Mouse (Mus musculus) heart, embryonic 11.5 days (tissue): ENCODE data around the gene Ehd4. TPM values are rescaled to one million over a fixed set of nuclear protein-coding genes. Genes with fewer than 3 reads are reported as not detected.

Experiments used
- ATAC-seq: fragments of 200-750 bp; cut with Nextera tagmentation; replicated peaks from 2 replicates; pipeline ENCODE4 v1.8.0; 2017; ENCODE audit warnings: moderate library complexity; ENCODE audit not compliant: insufficient number of reproducible peaks, low FRiP score, low TSS enrichment
- H3K27ac ChIP-seq: fragments of 300-500 bp; sonication (generic); 2 replicates; pipeline ENCODE4 v1.5.1; 2014; ENCODE audit warnings: mild to moderate bottlenecking, low read depth, low read length
- H3K27me3 ChIP-seq: fragments of 300-500 bp; sonication (generic); 2 replicates; pipeline ENCODE4 v1.6.1; 2014; ENCODE audit warnings: mild to moderate bottlenecking, low read length, mixed read lengths; ENCODE audit not compliant: control insufficient read depth, insufficient read depth
- H3K36me3 ChIP-seq: fragments of 300-500 bp; sonication (generic); 2 replicates; pipeline ENCODE4 v1.6.1; 2014; ENCODE audit warnings: mild to moderate bottlenecking, low read length, moderate library complexity, mixed read lengths; ENCODE audit not compliant: control insufficient read depth, insufficient read depth
- H3K4me1 ChIP-seq: fragments of 300-500 bp; sonication (generic); 2 replicates; pipeline ENCODE4 v1.6.1; 2014; ENCODE audit warnings: low read length; ENCODE audit not compliant: control insufficient read depth, insufficient read depth
- H3K4me2 ChIP-seq: fragments of 300-500 bp; sonication (generic); 2 replicates; pipeline ENCODE4 v1.6.1; 2014; ENCODE audit warnings: mild to moderate bottlenecking, moderate library complexity
- H3K4me3 ChIP-seq: fragments of 300-500 bp; sonication (generic); 2 replicates; pipeline ENCODE4 v1.5.1; 2014; ENCODE audit warnings: low read depth, low read length
- H3K9ac ChIP-seq: fragments of 300-500 bp; sonication (generic); 2 replicates; pipeline ENCODE4 v1.6.1; 2014; ENCODE audit warnings: mild to moderate bottlenecking, low read depth, low read length, moderate library complexity
- H3K9me3 ChIP-seq: fragments of 300-500 bp; sonication (generic); replicated peaks from 2 replicates; pipeline ENCODE4 v1.6.1; 2016; ENCODE audit warnings: low read length; ENCODE audit not compliant: control insufficient read depth
- WGBS: fragments of 180-500 bp; shearing (Covaris S2); extraction: QIAGEN DNeasy Blood & Tissue Kit; methylation state at CpG from one replicate; pipeline ENCODE4 v1.1.7; 2014; ENCODE audit not compliant: insufficient replicate concordance; 5-methylcytosine and 5-hydroxymethylcytosine counted together
- polyA plus RNA-seq: library from polyadenylated mRNA; unstranded; fragments of >200 nt; fragmentation: Nextera tagmentation; extraction: Ambion mirVana; gene quantifications from 2 replicates; pipeline ENCODE4 v1.2.1, GENCODE M21; 2014

Ehd4 gene
- polyA plus RNA-seq, 1 experiment from 2014 or later: 113 TPM

GRCm38 (mm10) chr2:120046486-120047310 is 107.7 kb downstream of the Ehd4 start:
- Histone ChIP-seq H3K27ac (no peak overlapping the region), H3K36me3 (peaks cover 6% of the 10 kb centered on the region; the same call in 1 of the 2 replicates), H3K4me1 (peaks cover 7% of the 10 kb centered on the region), H3K4me2 (no peak overlapping the region), H3K4me3 (no peak overlapping the region), H3K27me3 (peaks cover 17% of the 10 kb centered on the region), H3K9me3 (no peaks in the 10 kb centered on the region), H3K9ac (no peak overlapping the region)
- ATAC-seq: no peak
- WGBS: 55% methylated on average over 14 of the region's 14 CpGs

DNA sequence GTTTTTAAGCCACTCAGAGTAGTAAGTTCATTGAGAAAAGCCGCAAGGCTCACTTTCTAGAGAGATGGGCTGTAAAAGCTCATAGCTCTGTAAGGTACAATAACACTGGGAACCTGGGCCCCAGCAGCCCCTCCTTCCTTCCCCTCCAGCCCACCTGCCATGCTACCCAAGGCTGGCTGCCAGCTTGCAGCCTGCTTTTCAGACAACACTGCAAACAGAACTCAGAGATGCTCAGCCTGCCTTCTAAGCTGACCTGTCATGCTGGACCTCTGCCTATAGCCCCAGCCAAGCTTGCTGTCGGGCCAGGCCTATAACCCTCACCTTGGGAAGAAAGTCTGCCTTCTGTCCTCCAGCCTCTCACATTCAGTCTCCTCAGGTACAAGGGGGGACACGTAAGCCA is 109.7 kb downstream of the Ehd4 start:
- H3K27ac ChIP-seq: no peak overlapping the region
- H3K4me2 ChIP-seq: no peak overlapping the region
- H3K4me3 ChIP-seq: no peak overlapping the region
- no peaks in the 10 kb centered on the region for H3K9me3 ChIP-seq
- peaks cover 7% of the 10 kb centered on the region for H3K4me1 ChIP-seq
- WGBS: 70% methylated on average over 3 of the region's 3 CpGs
- H3K27me3 ChIP-seq: peaks cover 17% of the 10 kb centered on the region
- peaks cover 16% of the 10 kb centered on the region; the same call in 1 of the 2 replicates for H3K36me3 ChIP-seq
- no peak for ATAC-seq
- H3K9ac ChIP-seq: no peak overlapping the region

GRCm38 (mm10) chr2:120044101-120044603 is 110.3 kb downstream of the Ehd4 start:
- Histone ChIP-seq H3K36me3 (peaks cover 16% of the 10 kb centered on the region), H3K4me1 (peaks cover 7% of the 10 kb centered on the region), H3K4me3 (no peak overlapping the region), H3K27me3 (peaks cover 17% of the 10 kb centered on the region), H3K9me3 (no peaks in the 10 kb centered on the region), H3K4me2 (no peak overlapping the region), H3K9ac (no peak overlapping the region), H3K27ac (no peak overlapping the region)
- no peak for ATAC-seq
- WGBS: 43% methylated on average over 4 of the region's 4 CpGs

DNA sequence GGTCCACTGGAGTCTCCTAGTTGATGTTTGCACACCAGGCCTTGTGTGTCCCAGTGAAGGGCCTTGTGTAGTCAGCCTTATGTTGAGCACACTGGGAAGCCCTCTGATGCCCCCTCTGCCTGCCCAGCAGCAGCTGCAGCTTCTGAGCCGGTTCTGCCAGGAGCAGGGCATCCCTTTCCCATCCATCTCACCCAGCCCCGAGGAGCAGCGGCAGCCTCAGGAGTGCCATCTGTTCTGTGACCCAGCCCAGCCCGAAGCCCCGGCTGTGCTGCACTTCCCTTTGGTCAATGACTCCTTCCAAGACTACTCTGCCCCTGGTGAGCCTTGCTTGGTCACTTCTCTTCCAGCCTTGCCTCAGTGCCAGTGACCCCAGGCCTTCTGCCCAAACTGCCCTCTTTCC is 113.4 kb downstream of the Ehd4 start:
- no peaks in the 10 kb centered on the region for H3K9me3 ChIP-seq
- WGBS: 82% methylated on average over 5 of the region's 5 CpGs
- H3K27ac ChIP-seq: no peak overlapping the region
- no peak overlapping the region for H3K4me3 ChIP-seq
- ATAC-seq: no peak
- peaks cover 7% of the 10 kb centered on the region; the same call in 1 of the 2 replicates for H3K4me1 ChIP-seq
- peaks cover 34% of the 10 kb centered on the region for H3K36me3 ChIP-seq
- H3K9ac ChIP-seq: no peak overlapping the region
- H3K27me3 ChIP-seq: peaks cover 3% of the 10 kb centered on the region; the same call in 1 of the 2 replicates
- no peak overlapping the region for H3K4me2 ChIP-seq

Other genes with a start within 250 kb of the Ehd4 start
- gene Mapkbp1, start 181.9 kb downstream of the Ehd4 start, polyA plus RNA-seq: 2.5 and 3.2 TPM in 2 replicates
- 12.7 and 16.0 TPM in 2 replicates for gene Jmjd7, start 127.1 kb downstream of the Ehd4 start, polyA plus RNA-seq
- 0.92 and 1.8 TPM in 2 replicates for gene Gm28042, start 127.1 kb downstream of the Ehd4 start, polyA plus RNA-seq
- gene Pla2g4b, start 121.2 kb downstream of the Ehd4 start, polyA plus RNA-seq: 1.2 and 2.3 TPM in 2 replicates
- 0.49 and 0.62 TPM in 2 replicates for gene Pla2g4e, start 90.7 kb upstream of the Ehd4 start, polyA plus RNA-seq
- gene Pla2g4d, start 134.6 kb upstream of the Ehd4 start, polyA plus RNA-seq: not detected in 2 replicates
- gene Pla2g4f, start 159.6 kb upstream of the Ehd4 start, polyA plus RNA-seq: not detected in 2 replicates
- gene Vps39, start 198.5 kb upstream of the Ehd4 start, polyA plus RNA-seq: 19.1 and 21.6 TPM in 2 replicates
- 7.0 and 9.0 TPM in 2 replicates for gene Ganc, start 249.3 kb upstream of the Ehd4 start, polyA plus RNA-seq
- gene Tmem87a, start 249.5 kb upstream of the Ehd4 start, polyA plus RNA-seq: 4.5 and 9.6 TPM in 2 replicates